Mouse (Mus musculus): ENCODE measurements at regions not wholly inside any gene's neighbourhood (a gene's known extent, or its start where the extent isn't known, plus 50 kb on each side); places are given as distances from the start of the nearest gene placed in this dataset.

DNA sequence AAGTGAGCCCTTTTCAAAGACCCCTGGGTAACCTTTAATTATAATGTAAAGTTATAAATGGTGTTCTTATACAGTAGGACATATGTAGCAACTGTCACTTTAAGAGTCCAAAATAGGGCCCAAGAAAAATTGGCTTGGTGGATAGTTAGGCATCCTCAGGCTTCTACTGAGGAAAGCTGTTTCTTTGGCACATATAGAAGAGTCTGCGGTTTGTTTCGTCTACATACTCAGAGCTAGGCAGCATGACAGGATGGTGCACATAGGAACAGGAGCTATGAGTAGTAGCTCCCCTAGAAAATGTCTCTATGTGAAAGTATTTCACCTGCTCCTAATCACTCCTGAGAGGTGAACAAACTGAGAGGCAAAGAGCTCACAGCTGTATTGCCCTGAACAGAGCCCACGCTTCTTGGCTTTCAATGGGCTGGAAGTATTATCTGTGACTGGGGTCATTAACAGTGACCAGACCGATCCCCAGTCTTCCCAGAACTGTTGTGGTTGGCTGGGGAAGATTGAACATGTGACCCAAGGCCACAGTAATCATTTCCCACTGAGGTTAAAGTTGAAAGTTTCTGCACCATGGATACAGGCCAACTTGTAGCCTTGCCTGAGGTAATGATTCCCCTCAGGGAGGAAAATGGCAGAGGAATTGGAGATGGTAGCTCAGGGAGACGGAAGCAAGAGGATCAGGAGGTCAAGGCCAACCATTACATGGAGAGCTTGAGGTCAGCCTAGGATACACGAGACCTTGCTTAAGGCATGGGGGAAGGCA, 235.3 kb downstream of the Tmem114 start:
- no peak for TF ChIP-seq POLR2A (IDR thresholded peaks at IDR 0.05; ENCODE audit: borderline replicate concordance, insufficient read depth, low read length)
- no peak for TF ChIP-seq CTCF (IDR thresholded peaks at IDR 0.05; ENCODE audit: borderline replicate concordance, insufficient read depth, low read depth, low read length)

Measured in cerebellum, adult 2 months (tissue).